Mouse (Mus musculus) MEL (cell line): ENCODE measurements around the gene Tmeff1.

ENCODE experiments used
- CTCF ChIP-seq, 3 experiments: IDR thresholded peaks in 2 of 3; conservative IDR thresholded peaks in 1 of 3; 2 replicates each; pipeline ENCODE4 v1.5.1; 2011 to 2012; ENCODE audit warnings: low read length in 3 of 3, low read depth in 2 of 3, mild to moderate bottlenecking in 2 of 3, improper control_type of control experiment in 1 of 3, inconsistent platforms in 1 of 3, mixed read lengths in 1 of 3, moderate library complexity in 1 of 3; ENCODE audit not compliant: control insufficient read depth in 1 of 3, insufficient read depth in 1 of 3, poor library complexity in 1 of 3, severe bottlenecking in 1 of 3
- ELF1 ChIP-seq: IDR thresholded peaks from 2 replicates; pipeline ENCODE4 v1.6.1; 2014; ENCODE audit warnings: low read depth, mild to moderate bottlenecking, inconsistent platforms, low read length, improper control_type of control experiment, moderate library complexity
- GATA1 ChIP-seq: IDR thresholded peaks from 2 replicates; pipeline ENCODE4 v1.6.1; 2011; ENCODE audit warnings: low read depth, low read length, improper control_type of control experiment
- HCFC1 ChIP-seq: IDR thresholded peaks from 2 replicates; pipeline ENCODE4 v1.6.1; 2012; ENCODE audit warnings: low read depth, mild to moderate bottlenecking, inconsistent platforms, low read length, improper control_type of control experiment, moderate library complexity
- MAZ ChIP-seq: IDR thresholded peaks from 2 replicates; pipeline ENCODE4 v1.6.1; 2012; ENCODE audit warnings: low read depth, mild to moderate bottlenecking, inconsistent platforms, low read length, improper control_type of control experiment
- POLR2A ChIP-seq, 2 experiments: IDR thresholded peaks; 2 replicates each; pipeline ENCODE4 v1.6.1; 2011 to 2012; ENCODE audit warnings: low read length in 2 of 2, mild to moderate bottlenecking in 2 of 2, control low read depth in 1 of 2, improper control_type of control experiment in 1 of 2, low read depth in 1 of 2, moderate library complexity in 1 of 2; ENCODE audit not compliant: control insufficient read depth in 1 of 2, insufficient read depth in 1 of 2, poor library complexity in 1 of 2
- POLR2AphosphoS2 ChIP-seq: IDR thresholded peaks from 2 replicates; pipeline ENCODE4 v1.6.1; 2011; ENCODE audit warnings: low read length, improper control_type of control experiment
- ZC3H11A ChIP-seq: IDR thresholded peaks from 2 replicates; pipeline ENCODE4 v1.6.1; 2012; ENCODE audit warnings: low read depth, mild to moderate bottlenecking, inconsistent platforms, low read length, improper control_type of control experiment
- ZKSCAN1 ChIP-seq: IDR thresholded peaks from 2 replicates; pipeline ENCODE4 v1.6.1; 2012; ENCODE audit warnings: low read depth, mild to moderate bottlenecking, inconsistent platforms, low read length, improper control_type of control experiment, moderate library complexity

DNA sequence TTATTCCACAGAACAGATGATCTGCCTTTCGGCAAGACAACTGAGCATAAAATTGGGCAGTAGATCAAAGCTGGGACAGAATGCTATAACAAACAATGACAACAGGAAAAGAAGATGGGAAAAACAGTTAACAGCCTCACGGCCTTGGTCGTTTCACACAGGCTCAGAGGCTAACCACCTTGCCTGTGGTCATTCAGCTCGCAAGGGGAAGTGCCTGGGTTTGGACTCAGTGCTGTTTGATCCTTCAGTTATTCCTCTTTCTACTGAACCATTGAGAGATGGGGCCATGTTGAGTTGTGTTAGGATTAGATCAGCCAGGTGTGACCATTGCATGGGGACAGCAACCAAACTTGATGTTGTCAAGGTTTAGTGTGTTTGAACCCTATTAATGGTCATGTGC, 75.2 kb downstream of the Tmeff1 start:
- TF ChIP-seq POLR2AphosphoS2 (no peak), ZC3H11A (no peak), POLR2A (IDR thresholded peaks at IDR 0.05; ENCODE audit: control insufficient read depth in 1 of 2, insufficient read depth in 1 of 2, low read depth in 1 of 2, low read length in 2 of 2, poor library complexity in 1 of 2) (no peak), CTCF (IDR thresholded peaks at IDR 0.05 in 2 of 3, conservative IDR thresholded peaks at IDR 0.05 in 1 of 3; ENCODE audit: control insufficient read depth in 1 of 3, insufficient read depth in 1 of 3, low read depth in 2 of 3, low read length in 3 of 3, poor library complexity in 1 of 3, severe bottlenecking in 1 of 3) (no peak), ZKSCAN1 (no peak), ELF1 (no peak), HCFC1 (no peak), GATA1 (no peak), MAZ (no peak)
